Mouse (Mus musculus): Measurements from ENCODE around the gene Rph3al.

Rph3al gene

DNA sequence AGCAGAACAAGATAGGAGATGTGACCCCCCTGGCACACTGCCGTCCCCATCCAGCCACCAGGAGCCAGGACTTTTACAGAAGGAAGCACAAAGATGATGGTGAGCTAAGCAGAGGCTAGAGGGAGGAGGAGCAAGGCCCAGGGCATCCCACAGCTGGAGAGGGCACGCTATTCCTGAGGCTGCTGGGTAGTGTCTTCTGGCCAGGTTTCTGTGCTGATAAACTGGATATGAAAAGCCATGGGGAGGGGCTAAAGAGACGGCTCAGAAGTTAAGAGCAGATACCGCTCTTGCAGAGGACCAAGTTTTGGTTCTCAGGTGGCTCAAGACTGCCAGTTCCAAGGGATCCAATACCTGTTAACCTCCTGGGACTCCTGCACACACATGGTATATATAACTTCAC, 76.6 kb downstream of the Rph3al start:
- no peak for DNase-seq (ENCODE audit: low spot score)

DNA sequence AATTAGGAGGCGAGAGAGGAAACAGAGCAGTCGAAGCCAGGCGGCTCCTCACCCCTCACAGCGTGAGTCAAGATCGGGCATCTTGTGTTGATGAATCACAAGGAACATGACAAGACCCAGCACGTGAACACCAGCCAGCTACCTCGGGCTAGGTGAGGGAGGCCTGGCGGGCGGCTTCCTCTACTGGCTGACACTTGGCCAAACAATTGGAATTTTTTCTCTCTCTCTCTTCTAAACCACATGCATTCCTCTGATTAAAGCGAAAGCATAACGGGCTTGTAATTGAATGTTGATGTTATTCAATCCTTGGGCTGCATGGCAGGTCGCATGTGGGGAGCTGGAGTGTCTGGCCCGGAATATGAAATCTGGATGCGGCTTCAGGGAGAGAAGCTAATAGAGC, 77.0 kb downstream of the Rph3al start:
- DNase-seq (ENCODE audit: low spot score), result no peak

DNA sequence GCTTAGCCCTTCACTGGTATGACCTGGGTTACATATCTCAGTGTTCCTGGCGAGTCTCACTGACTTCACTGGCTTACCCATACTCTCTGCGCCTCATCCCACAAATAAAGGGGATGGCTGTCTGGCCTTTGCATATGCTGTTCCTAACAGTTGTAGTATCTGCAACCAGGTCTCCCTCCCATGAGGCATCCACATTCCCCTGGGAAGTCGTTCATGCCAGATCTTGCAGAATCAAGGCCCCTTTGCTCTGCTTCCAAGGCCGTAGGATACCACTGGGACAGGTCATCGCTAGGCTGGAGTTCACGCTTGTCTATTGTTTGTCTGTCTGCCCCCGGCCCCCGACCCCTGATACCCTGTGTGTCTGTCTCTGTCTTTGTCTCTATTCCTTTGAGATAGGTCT, 78.8 kb downstream of the Rph3al start:
- no peak for DNase-seq (ENCODE audit: low spot score)

DNA sequence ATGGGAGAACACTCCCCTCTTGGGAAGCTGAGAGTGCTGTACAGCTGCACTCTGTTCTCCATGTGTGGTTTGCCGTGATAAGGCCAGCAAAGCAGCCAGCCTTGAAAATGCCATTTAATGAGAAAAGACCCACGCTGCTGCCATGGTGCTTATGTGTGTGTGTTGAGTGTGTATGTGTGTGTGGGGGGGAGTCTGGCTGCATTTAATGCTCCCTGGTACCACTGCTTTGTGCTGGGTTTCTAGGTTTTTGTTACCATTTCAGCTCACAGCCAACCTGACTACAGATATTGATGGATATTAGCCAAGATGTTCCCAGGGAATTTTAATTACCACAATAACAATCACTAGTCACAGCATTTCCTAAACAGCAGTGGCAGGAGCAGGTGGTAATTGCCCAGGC, 79.3 kb downstream of the Rph3al start:
- DNase-seq (ENCODE audit: low spot score), result no peak

GRCm38 (mm10) chr11:75857781-75858180, 80.4 kb downstream of the Rph3al start:
- no peak for DNase-seq (ENCODE audit: low spot score)

DNA sequence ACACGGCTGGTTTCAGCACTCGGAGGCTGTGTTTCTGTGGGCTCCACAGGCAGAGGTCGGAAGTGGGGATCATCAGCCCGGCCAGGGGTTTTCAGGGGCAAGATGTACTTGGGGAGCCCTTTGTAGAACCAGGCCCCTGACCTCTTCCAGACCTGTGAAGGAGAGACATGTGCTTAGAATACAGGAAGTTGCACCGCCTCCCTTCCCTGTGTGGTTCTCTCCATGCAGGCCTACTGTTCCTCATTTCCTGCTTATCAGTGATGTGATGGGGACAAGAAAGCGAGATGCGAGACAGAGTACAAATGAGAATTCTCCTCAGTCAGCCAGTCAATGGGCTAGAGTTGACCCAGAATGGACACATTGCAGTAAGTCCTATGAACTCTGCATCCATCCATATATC, 83.9 kb downstream of the Rph3al start:
- DNase-seq (ENCODE audit: low spot score), result no peak

GRCm38 (mm10) chr11:75853067-75853636, 85.1 kb downstream of the Rph3al start:
- DNase-seq (ENCODE audit: low spot score), result no peak

DNA sequence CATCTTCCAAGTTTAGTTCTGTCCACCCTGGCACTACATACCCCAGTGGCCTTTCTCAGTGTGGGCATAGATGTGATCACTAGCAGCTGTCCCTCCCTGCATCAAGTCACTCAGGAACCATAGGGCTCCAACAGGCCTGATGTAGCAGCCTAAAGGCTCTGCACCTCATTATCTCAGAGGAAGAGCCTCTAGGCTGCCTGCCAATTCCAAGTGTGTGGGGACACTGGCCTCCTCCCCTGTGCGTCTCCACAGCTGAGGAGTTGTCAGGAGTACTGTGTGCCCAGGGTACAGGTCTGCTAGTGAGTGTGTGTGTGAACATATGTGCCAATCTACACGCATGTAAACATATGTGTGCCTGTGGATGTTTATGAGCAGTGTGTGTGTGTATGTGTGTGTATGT, 85.7 kb downstream of the Rph3al start:
- DNase-seq (ENCODE audit: low spot score), result no peak

DNA sequence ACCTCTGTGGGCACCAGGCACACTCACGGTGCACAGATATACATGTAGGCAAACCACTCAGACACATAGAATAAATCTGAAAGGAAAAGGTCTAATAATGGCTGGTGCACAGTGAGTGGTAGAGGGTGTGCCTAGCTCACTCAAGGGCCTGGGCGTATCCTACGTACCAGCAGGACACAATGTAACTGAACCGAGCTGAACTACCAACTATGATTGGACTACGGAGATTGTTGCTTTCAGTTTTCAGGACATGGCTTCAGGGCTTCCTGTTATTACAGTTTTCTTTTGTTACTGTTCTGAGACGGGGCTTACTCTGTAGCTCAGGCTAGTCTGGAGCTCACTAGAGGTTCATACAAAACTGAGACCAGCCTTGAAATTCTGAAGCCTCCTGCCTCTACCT, 88.7 kb downstream of the Rph3al start:
- no peak for DNase-seq (ENCODE audit: low spot score)

- DNase-seq (ENCODE audit: low spot score), result no peak
Observed at GRCm38 (mm10) chr11:75846589-75846988, 91.6 kb downstream of the Rph3al start.

DNA sequence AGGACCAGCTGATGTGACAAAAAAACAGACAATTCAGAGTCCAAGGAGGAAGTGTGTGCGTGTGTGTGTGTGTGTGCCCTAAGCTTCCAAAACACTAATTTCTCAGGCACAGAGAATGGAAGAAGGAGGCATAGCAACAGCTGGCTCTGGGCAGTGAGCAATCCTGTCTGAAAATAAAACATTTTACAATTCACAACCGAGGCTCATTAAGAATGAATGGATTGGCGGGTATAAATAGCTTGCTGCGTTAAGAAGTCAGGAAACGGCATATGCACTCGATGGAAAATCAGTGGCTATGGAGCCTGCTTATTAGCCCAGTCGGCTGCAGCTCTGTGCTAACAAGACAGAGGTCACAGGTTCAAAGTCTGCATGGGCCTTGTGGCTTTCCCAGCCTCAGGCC, 92.6 kb downstream of the Rph3al start:
- no peak for DNase-seq (ENCODE audit: low spot score)

GRCm38 (mm10) chr11:75842904-75843619, 95.2 kb downstream of the Rph3al start:
- DNase-seq (ENCODE audit: low spot score), result no peak

- DNase-seq (ENCODE audit: low spot score), result no peak
Observed at GRCm38 (mm10) chr11:75841503-75841902, 96.7 kb downstream of the Rph3al start.

DNA sequence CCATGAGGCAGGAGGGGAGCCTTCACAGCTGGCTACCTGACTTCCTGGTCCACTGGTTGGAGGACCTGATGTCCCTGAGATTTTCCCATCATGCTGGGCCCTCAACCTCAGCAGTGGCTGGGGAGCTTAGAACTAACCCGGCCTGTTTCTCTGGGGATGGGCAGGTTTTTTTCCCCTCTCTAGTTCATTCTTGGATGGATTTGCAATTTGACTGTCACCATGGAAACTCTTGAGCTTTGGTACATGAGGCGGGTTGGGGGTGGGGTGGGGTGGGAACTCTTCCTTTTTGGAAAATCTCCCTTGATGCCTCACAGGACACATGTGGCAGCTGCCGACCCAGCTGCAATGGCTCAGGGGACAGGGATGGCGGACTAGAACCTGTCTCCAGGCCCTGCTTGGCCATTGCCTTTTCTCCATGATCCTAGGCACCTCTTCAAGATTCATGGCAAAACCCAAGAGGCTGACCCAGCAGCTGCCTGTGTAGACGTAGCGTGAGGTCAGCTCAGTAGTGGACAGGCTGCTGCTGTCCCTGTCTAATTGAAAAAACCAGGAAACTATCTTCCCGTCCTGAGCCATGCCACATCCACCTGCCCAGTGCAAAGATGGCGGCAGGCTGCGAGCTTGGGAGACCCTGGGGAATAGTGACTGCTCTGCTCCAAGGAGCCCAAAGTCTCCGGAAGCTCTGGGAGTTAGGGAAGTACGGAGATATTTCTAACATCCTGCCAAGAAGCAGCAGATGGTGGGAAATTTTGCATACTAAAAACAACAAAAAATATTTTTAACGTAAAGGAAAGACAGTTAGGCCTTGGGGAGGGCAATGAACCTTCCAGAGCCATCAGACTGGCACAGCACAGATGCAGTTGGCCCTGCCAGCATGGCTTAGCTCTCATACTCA, 98.4 kb downstream of the Rph3al start:
- DNase-seq (ENCODE audit: low spot score), result no peak

GRCm38 (mm10) chr11:75838861-75839426, 99.3 kb downstream of the Rph3al start:
- no peak for DNase-seq (ENCODE audit: low spot score)

- no peak for DNase-seq (ENCODE audit: low spot score)
Observed at GRCm38 (mm10) chr11:75836240-75836610, 102.0 kb downstream of the Rph3al start.

GRCm38 (mm10) chr11:75835587-75836239, 102.5 kb downstream of the Rph3al start:
- peak; percentile 36 for DNase-seq (ENCODE audit: low spot score)

GRCm38 (mm10) chr11:75833081-75833480, 105.1 kb downstream of the Rph3al start:
- DNase-seq (ENCODE audit: low spot score), result no peak

DNA sequence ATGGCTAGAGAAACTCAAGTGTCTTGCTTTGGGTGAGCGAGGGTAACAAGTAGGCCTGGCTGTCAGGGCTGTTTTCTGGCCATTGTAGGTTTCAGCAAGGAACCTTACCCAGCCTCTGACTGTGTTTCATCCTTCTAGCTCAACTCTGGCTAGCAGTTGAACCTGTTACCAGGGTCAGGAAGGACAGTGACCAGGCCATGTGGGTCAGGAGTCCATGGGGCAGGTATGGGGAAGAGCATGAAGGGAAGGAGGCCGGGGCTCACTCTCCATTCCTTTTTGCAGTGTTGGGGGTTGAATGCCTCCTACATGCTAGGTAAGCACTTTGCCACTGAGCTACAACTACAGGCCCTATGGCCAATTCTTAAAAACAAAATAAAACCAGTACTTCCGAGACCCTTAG, 107.8 kb downstream of the Rph3al start:
- DNase-seq (ENCODE audit: low spot score), result no peak

- no peak for DNase-seq (ENCODE audit: low spot score)
Observed at GRCm38 (mm10) chr11:75827414-75827813, 110.8 kb downstream of the Rph3al start.

DNA sequence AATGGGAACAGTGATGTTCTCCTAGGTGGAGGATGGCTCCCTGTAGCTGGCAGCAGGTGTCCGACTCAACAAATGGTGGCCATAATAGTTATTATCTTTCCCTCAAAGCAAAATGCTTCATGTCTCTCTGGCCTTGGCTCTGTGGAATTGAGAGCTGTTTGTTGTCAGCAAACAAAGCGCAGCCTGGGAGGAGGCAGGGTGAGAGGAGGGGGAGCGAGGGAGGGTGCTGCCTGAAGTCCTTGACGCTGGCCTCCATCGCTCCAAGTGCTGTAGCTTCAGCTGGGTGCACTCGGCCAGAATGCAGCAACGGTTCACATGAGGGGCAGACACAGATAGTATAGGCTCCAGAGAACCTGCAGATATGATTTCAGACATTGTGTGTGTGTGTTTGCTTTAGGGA, 114.7 kb downstream of the Rph3al start:
- no peak for DNase-seq (ENCODE audit: low spot score)

- DNase-seq (ENCODE audit: low spot score), result no peak
Observed at GRCm38 (mm10) chr11:75813085-75813484, 125.1 kb downstream of the Rph3al start.

Data from left cerebral cortex, adult 11 months (tissue).